Mouse (Mus musculus): ENCODE results near the gene Ubtd2. TPM values are rescaled to one million over a fixed set of nuclear protein-coding genes. Genes with fewer than 3 reads are reported as not detected.

The Ubtd2 gene
- polyA plus RNA-seq, 1 experiment from 2014 or later, result 66.3 TPM

DNA sequence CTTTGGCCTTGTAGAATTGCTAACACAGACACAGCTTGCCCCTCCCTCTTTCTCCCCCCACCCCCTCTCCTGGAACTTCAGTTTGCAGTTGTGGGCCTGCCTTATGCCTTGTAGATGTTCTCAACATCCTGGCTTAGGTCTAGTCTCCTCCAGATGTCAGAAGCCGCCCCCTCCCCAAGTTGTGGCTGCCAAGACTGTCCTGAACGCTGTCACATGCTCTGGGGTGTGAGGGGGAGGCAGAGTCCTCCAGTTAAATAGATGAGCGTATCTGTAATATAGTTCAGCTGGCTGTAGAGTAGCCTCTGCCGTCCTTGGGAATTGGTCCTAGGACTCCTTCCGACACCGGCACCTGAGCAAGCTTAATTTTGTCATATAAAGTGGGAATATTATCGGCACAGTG, 84.5 kb downstream of the Ubtd2 start:
- Histone ChIP-seq H3K9me3 (no peaks in the 10 kb centered on the region), H3K9ac (replicated peaks) (no peak overlapping the region), H3K4me3 (no peak overlapping the region), H3K36me3 (no peaks in the 10 kb centered on the region), H3K27ac (replicated peaks) (no peak overlapping the region), H3K4me2 (replicated peaks) (no peak overlapping the region), H3K4me1 (peaks cover 18% of the 10 kb centered on the region; the same call in 1 of the 2 replicates), H3K27me3 (peaks cover 24% of the 10 kb centered on the region)
- WGBS, result 87% methylated on average over 7 of the region's 7 CpGs
- ATAC-seq (ENCODE audit: low FRiP score, low read depth), result no peak

GRCm38 (mm10) chr11:32540463-32540862, 85.3 kb downstream of the Ubtd2 start:
- peaks cover 18% of the 10 kb centered on the region; the same call in 1 of the 2 replicates for H3K4me1 ChIP-seq

DNA sequence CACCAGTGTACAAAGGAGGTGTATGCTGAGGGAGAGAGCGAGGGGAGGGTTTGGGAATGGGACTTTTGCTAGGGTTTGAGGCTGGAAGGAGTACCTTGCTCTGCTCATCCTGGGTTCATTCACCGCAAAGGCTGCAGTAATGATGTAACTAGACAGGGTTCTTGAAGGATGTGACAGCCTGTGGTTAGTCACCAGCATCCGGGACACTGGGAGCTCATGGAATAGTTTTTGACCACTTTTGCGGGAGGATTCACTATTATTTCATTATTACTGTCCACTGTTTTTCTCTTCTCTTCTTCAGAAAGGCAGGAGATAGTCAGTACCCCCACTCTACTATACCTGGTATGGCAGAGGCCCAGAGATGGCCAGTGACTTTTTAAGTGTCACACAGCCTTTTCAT, 87.0 kb downstream of the Ubtd2 start:
- H3K27ac ChIP-seq (replicated peaks), result no peak overlapping the region
- 91% methylated on average over 4 of the region's 4 CpGs for WGBS
- H3K9ac ChIP-seq (replicated peaks), result no peak overlapping the region

More at GRCm38 (mm10) chr11:32540463-32540862, 85.3 kb downstream of the Ubtd2 start:
- Histone ChIP-seq H3K9ac (replicated peaks) (no peak overlapping the region), H3K4me3 (no peak overlapping the region), H3K27ac (replicated peaks) (no peak overlapping the region), H3K4me2 (replicated peaks) (no peak overlapping the region), H3K27me3 (peaks cover 16% of the 10 kb centered on the region; the same call in 1 of the 2 replicates), H3K9me3 (no peaks in the 10 kb centered on the region), H3K36me3 (no peaks in the 10 kb centered on the region)
- ATAC-seq (ENCODE audit: low FRiP score, low read depth), result no peak
- 90% methylated on average over 6 of the region's 6 CpGs for WGBS

DNA sequence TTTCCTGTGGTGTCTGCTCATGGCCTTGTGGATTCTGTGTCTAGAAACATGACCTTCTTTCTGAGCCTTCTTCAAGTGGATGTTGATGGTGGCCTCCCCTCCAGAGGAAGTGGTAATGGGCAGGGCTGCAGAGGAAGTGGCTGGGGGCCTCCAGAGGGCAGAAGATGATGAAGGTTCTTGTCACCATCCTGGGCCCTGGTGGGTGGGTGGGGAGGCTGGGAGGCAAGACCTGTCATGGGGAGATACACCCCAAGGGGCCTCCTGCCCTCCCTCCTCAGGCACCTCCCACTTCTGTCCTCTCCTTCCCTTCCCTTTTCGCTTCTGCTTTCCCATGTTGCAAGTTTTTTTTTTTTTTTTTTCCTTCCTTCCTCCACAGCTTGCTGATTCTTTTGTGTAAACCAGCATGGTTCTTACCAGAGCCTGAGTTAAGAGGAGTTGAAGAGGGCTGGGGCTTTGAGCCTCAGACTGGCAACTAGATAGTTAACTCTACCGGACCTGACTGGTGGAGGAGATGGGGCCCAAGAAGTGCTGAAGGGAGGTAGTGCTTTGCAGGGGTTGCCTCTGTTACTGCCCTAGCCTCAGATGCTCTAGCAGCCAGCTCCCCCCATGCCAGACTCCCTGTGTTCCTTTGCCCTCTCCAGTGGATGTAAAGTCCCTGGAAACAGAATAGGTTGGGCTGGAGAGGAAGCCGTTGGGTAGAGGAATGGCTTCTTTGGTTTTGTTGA, 87.7 kb downstream of the Ubtd2 start:
- Histone ChIP-seq H3K4me2 (replicated peaks) (no peak overlapping the region), H3K27ac (replicated peaks) (no peak overlapping the region), H3K36me3 (no peaks in the 10 kb centered on the region), H3K4me3 (no peak overlapping the region), H3K9me3 (no peaks in the 10 kb centered on the region), H3K4me1 (peaks cover 10% of the 10 kb centered on the region; the same call in 1 of the 2 replicates), H3K9ac (replicated peaks) (no peak overlapping the region), H3K27me3 (peaks cover 12% of the 10 kb centered on the region; the same call in 1 of the 2 replicates)
- WGBS, result 45% methylated on average over 2 of the region's 3 CpGs
- ATAC-seq (ENCODE audit: low FRiP score, low read depth), result no peak

More for the DNA sequence above, 87.0 kb downstream of the Ubtd2 start:
- ATAC-seq (ENCODE audit: low FRiP score, low read depth), result no peak
- H3K9me3 ChIP-seq, result no peaks in the 10 kb centered on the region
- H3K4me1 ChIP-seq, result peaks cover 16% of the 10 kb centered on the region; the same call in 1 of the 2 replicates
- no peak overlapping the region for H3K4me3 ChIP-seq
- peaks cover 12% of the 10 kb centered on the region; the same call in 1 of the 2 replicates for H3K27me3 ChIP-seq
- H3K36me3 ChIP-seq, result no peaks in the 10 kb centered on the region
- no peak overlapping the region for H3K4me2 ChIP-seq (replicated peaks)

DNA sequence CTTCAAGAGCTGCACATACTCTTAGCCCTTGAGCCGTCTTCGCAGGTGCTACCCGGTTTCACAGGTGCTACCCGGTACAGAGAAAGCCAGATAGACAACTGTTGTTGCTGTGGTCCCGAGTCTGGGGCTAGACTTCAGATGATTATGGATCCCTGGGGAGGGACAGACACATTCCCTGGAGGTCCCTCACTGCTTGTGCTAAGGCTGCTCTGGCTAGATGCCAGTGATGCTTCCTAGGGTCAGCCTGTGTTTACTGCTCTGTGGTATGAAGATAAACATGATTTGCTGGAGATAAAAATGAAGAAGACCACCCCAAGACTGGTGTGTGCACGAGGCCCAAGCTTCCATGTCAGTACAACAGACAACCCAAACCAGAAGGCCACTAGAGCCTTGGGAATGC, 88.9 kb downstream of the Ubtd2 start:
- 88% methylated on average over 6 of the region's 6 CpGs for WGBS
- no peak for ATAC-seq (ENCODE audit: low FRiP score, low read depth)
- Histone ChIP-seq H3K27me3 (peaks cover 12% of the 10 kb centered on the region; the same call in 1 of the 2 replicates), H3K4me1 (peaks cover 5% of the 10 kb centered on the region; the same call in 1 of the 2 replicates), H3K4me3 (no peak overlapping the region), H3K9ac (replicated peaks) (no peak overlapping the region), H3K4me2 (replicated peaks) (no peak overlapping the region), H3K9me3 (no peaks in the 10 kb centered on the region), H3K36me3 (no peaks in the 10 kb centered on the region), H3K27ac (replicated peaks) (no peak overlapping the region)

- no peaks in the 10 kb centered on the region for H3K36me3 ChIP-seq
- ATAC-seq (ENCODE audit: low FRiP score, low read depth), result no peak
- H3K27ac ChIP-seq (replicated peaks), result no peak overlapping the region
- no peaks in the 10 kb centered on the region for H3K9me3 ChIP-seq
- no peak overlapping the region for H3K4me3 ChIP-seq
- H3K4me1 ChIP-seq, result peaks cover 10% of the 10 kb centered on the region
- 88% methylated on average over 5 of the region's 5 CpGs for WGBS
- H3K4me2 ChIP-seq (replicated peaks), result no peak overlapping the region
- no peak overlapping the region for H3K9ac ChIP-seq (replicated peaks)
- H3K27me3 ChIP-seq, result peaks cover 12% of the 10 kb centered on the region; the same call in 1 of the 2 replicates
These were observed 89.3 kb downstream of the Ubtd2 start for GRCm38 (mm10) chr11:32544497-32544896.

DNA sequence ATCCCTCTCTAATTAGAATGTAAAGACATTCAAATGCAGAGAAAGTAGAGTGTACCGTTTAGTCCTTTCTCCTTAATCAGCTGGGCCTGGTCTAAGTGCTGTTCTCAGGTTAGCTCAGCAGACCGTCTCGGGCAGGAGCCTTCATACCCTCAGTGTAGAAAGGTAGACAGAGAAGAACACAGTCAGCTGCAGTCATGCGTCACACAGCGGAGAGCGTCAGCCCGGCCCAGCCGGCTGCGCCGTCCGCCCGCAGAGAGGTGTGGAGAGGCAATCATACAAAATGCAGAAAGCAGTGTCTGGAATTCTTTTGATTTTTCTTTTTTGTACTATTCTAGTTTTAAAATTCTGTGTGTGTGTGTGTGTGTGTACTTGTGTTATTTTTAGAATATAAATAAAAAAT, 90.4 kb downstream of the Ubtd2 start:
- peaks cover 18% of the 10 kb centered on the region for H3K4me1 ChIP-seq
- WGBS, result 56% methylated on average over 12 of the region's 12 CpGs
- no peak overlapping the region for H3K27ac ChIP-seq (replicated peaks)
- H3K36me3 ChIP-seq, result no peaks in the 10 kb centered on the region
- no peaks in the 10 kb centered on the region for H3K9me3 ChIP-seq
- H3K9ac ChIP-seq (replicated peaks), result no peak overlapping the region
- no peak overlapping the region for H3K4me3 ChIP-seq
- ATAC-seq (ENCODE audit: low FRiP score, low read depth), result no peak
- H3K27me3 ChIP-seq, result peaks cover 6% of the 10 kb centered on the region; the same call in 1 of the 2 replicates
- no peak overlapping the region for H3K4me2 ChIP-seq (replicated peaks)

DNA sequence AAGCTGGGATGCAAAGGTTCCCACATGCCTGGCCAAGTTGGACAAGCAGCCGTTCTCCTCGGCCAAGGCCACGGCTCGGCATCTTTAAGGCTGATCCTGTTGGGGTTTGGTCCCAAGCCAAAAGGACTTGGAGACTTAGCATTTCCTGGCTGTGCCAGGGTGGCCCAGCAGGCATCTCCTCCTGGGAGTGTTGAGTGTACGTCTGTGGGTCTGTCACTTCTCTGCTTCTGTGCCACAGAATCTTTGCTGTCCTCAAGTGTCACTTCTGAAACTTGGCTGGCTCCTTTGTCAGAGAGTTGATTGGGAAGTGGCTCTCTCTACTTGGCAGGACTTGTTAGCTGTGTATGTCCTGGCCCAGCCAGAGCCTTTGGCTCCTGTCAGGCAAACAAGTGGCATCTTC, 91.3 kb downstream of the Ubtd2 start:
- H3K4me3 ChIP-seq, result no peak overlapping the region
- H3K9me3 ChIP-seq, result no peaks in the 10 kb centered on the region
- no peak overlapping the region for H3K9ac ChIP-seq (replicated peaks)
- no peaks in the 10 kb centered on the region for H3K36me3 ChIP-seq
- whole genome bisulfite sequencing, result 90% methylated on average over 5 of the region's 5 CpGs
- peaks cover 5% of the 10 kb centered on the region; the same call in 1 of the 2 replicates for H3K27me3 ChIP-seq
- H3K4me1 ChIP-seq, result peaks cover 19% of the 10 kb centered on the region
- H3K4me2 ChIP-seq (replicated peaks), result no peak overlapping the region
- no peak overlapping the region for H3K27ac ChIP-seq (replicated peaks)
- no peak for ATAC-seq (ENCODE audit: low FRiP score, low read depth)

GRCm38 (mm10) chr11:32547391-32547947, 92.3 kb downstream of the Ubtd2 start:
- Histone ChIP-seq H3K4me1 (peaks cover 29% of the 10 kb centered on the region), H3K27ac (replicated peaks) (no peak overlapping the region), H3K9me3 (no peaks in the 10 kb centered on the region), H3K27me3 (no peaks in the 10 kb centered on the region; the same call in 1 of the 2 replicates), H3K4me3 (no peak overlapping the region), H3K9ac (replicated peaks) (no peak overlapping the region), H3K4me2 (replicated peaks) (no peak overlapping the region), H3K36me3 (no peaks in the 10 kb centered on the region)
- no peak for ATAC-seq (ENCODE audit: low FRiP score, low read depth)
- WGBS, result 83% methylated on average over 10 of the region's 10 CpGs

DNA sequence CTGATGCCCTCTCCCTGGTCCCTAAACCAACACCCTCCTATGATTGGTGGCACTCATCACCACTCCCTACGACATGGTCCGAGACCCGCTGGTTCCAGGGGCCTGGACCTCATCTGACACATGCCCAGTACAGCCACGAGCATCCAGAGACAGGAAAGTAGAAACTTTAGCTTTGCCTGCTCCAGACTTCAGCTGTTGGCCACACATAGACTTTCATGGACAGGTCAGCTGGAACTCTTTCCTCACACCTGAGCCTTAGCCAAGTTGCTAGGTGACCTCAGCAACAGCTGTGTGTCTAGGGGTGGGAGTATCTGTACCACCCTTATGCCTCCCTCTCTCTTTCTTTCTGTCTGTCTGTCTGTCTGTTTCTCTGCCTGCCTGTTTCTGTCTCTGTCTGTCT, 93.1 kb downstream of the Ubtd2 start:
- Histone ChIP-seq H3K27ac (replicated peaks) (no peak overlapping the region), H3K4me1 (peaks cover 34% of the 10 kb centered on the region), H3K27me3 (no peaks in the 10 kb centered on the region; the same call in 1 of the 2 replicates), H3K4me2 (replicated peaks) (no peak overlapping the region), H3K9me3 (no peaks in the 10 kb centered on the region), H3K9ac (replicated peaks) (no peak overlapping the region), H3K4me3 (no peak overlapping the region), H3K36me3 (no peaks in the 10 kb centered on the region)
- ATAC-seq (ENCODE audit: low FRiP score, low read depth), result no peak
- WGBS, result 87% methylated on average over 4 of the region's 4 CpGs

- no peaks in the 10 kb centered on the region for H3K36me3 ChIP-seq
- H3K4me3 ChIP-seq, result no peak overlapping the region
- no peak overlapping the region for H3K4me2 ChIP-seq (replicated peaks)
- 73% methylated on average over 6 of the region's 6 CpGs for WGBS
- no peak overlapping the region for H3K27ac ChIP-seq (replicated peaks)
- H3K4me1 ChIP-seq, result peaks cover 38% of the 10 kb centered on the region
- ATAC-seq (ENCODE audit: low FRiP score, low read depth), result no peak
- no peak overlapping the region for H3K9ac ChIP-seq (replicated peaks)
- no peaks in the 10 kb centered on the region for H3K9me3 ChIP-seq
- H3K27me3 ChIP-seq, result no peaks in the 10 kb centered on the region; the same call in 1 of the 2 replicates
These were observed 94.1 kb downstream of the Ubtd2 start for GRCm38 (mm10) chr11:32549236-32549635.

DNA sequence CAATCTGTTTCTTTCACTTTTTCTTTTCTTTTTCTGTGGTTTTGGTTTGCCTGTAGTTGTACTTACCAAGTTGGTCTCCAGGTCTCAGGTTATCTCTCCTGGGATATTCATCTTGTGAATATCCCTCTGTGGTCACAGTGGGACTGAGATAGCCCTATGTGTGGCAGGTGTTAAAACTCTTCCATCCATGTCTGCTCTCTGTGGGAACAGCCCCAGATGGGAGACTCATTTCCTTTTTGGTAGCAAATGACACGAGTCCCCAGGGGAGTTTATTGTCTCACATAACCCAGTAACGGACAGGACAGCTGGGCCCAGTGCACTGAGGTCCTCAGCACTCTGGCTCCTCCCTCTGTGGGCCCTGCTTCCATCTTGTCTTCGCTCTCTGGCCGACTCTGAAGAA, 94.9 kb downstream of the Ubtd2 start:
- 59% methylated on average over 4 of the region's 4 CpGs for WGBS
- no peak overlapping the region; the same call in 1 of the 2 replicates for H3K27ac ChIP-seq (replicated peaks)
- no peak for ATAC-seq (ENCODE audit: low FRiP score, low read depth)
- no peak overlapping the region for H3K4me3 ChIP-seq
- no peak overlapping the region for H3K9ac ChIP-seq (replicated peaks)
- no peak overlapping the region for H3K4me2 ChIP-seq (replicated peaks)
- H3K27me3 ChIP-seq, result no peaks in the 10 kb centered on the region; the same call in 1 of the 2 replicates
- H3K36me3 ChIP-seq, result no peaks in the 10 kb centered on the region
- peaks cover 38% of the 10 kb centered on the region for H3K4me1 ChIP-seq
- no peaks in the 10 kb centered on the region for H3K9me3 ChIP-seq

Measured in midbrain, embryonic 12.5 days (tissue).